Mouse (Mus musculus) right cerebral cortex, postnatal 14 days (tissue): Measurements from ENCODE around the gene Nedd9.
"Not testable (repeated sequence)": the region's sequence is repeated elsewhere in the genome, so short reads cannot be mapped to it uniquely, and the experiment has no call there.

Source experiments
- DNase-seq: peaks from one replicate; pipeline ENCODE4 v3.0.0; 2022

Gene Nedd9

DNA sequence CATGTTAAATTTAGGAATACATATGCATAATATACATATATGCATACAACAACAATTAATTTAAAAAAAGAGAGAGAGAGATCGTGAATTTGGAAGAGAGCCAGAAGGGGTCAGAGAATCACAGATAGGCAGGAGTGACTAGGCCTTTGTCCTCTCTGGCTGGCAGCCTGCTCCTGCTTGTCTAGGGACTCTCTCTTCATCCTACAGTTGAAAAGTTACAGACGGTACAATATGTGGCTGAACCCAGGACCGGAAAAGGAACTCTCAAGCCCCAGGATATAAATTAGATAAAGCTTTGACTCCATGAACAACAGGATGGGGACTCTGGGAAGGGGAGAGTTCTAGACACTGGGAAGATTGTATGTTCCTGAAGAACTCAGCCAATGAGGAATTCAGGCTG lies 200.9 kb downstream of the Nedd9 start:
- no peak for DNase-seq

DNA sequence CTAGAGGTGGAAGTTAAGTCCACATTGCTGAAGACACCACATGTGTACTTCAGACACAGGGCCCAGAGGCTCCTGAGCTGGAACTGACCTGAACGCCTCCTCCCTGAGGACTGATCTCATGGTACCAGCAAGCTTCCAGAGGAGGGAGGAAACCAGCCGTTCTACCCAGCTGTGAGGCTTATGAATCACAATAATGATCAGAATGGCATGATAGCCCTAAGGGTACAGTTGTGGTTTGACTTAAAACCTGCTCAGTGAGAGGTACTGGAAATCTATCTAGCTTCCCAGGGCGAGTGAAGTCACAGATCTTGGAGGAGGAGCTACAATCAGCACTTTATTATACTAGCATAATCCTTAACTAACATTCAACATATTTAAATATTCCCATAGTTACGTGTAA lies 201.7 kb downstream of the Nedd9 start:
- DNase-seq = no peak

DNA sequence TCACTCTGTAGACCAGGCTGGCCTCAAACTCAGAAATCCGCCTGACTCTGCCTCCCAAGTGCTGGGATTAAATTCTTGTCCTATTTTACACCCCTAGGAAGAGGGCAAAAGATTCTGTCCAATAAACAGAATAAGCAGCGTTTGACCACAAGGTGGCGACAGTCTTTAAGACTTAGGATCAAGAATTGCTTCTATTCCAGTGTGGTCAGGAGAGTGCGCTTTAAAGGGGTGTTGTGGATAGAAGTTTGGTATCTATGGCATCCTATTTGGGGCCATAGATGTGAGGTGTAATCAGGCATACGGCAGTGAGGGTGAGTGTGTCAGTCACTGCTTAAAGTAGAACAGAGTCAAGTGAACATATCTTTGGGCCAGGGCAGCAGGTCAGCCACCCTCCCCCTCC lies 203.9 kb downstream of the Nedd9 start:
- peak; percentile 78 for DNase-seq

- no peak for DNase-seq
These were observed 206.5 kb downstream of the Nedd9 start for GRCm38 (mm10) chr13:41280696-41281095.

DNA sequence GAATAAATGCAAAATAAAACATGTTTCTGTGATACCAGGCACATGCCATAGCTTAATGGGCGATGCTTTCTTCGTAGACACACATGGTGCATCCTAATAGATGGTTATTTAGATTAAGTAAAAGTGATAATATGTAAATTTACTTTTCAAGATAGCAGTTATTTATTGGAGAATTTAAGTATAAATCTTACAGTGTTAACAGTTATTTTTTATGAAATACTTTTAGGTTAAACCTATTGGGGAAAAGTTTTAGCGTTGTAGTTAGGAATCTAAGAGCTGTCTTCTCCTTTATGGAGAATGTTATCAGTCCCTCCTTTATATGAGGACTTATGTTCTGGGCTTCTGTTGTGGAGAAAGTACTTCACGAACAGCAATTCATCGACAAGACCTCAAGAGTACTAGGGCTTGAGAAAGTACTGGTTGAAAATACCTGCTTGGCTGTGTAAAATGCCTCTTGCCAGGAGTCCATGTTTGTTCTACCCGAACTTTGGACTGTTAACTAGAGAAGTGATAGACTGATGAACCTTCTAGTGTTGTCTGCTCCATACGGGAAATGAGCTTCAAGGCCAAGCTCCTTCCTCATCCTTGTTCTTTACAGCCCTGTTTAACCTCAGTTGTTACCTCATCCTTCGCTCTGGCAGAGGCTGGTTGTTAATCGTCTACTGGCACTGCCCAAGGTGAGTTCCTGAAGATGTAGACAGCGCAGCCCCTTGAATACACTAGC lies 213.1 kb downstream of the Nedd9 start, which contains the start of gene Gm17364:
TSS of gene Gm17364 (minus strand) at position 51 of the 724 bp plus-strand sequence.
- DNase-seq = no peak

DNA sequence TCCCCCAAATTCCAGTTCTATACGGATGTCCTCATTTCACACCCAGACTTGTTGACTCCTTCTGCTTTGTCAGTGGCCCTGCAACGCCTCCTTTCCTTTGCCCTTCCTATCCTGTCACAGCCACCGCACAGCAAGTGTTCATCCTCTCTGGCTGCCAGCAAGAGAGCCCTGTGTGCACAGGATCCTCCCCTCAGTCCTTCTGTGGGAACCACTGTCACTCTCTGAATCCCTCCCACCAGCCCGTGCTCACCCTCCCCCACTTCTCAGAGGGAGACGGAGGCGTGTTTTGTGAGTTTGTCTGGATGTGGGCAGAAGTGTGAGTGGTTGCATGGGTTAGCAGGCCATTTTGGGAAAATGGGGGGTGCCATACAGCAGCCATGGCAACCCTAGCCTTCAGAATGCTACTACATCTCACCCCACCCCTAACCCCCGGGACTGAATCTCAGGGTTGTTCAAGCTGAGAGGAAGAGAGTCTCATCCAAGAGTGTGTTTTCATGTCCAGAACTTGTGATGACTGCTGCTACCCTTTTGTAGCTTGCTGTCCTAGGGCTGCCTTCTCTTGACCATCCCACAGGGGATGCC lies 219.2 kb downstream of the Nedd9 start:
- DNase-seq = peak; percentile 33

- DNase-seq = no peak
These were observed 223.7 kb downstream of the Nedd9 start for GRCm38 (mm10) chr13:41263304-41264006.

DNA sequence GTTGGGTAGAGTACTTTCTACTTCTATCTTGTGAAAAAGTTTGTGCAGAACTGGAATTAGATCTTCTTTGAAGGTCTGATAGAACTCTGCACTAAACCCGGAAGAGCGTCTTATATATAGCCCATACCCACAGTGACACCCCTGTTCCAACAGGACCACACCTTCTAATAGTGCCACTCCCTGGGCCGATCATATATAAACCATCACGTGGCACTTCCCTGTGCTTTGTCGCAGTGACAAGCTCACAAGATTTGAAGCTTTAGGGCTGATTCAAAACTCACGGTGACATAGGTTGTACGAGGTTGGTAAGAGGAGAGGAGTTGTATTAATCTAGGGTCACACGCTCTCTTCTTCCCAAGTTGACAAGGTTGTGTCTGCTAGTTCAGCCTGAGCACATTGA lies 225.5 kb downstream of the Nedd9 start:
- not testable (repeated sequence) for DNase-seq
